ENCODE assay signal across 15 mouse cellular contexts in the genomic region with DNA sequence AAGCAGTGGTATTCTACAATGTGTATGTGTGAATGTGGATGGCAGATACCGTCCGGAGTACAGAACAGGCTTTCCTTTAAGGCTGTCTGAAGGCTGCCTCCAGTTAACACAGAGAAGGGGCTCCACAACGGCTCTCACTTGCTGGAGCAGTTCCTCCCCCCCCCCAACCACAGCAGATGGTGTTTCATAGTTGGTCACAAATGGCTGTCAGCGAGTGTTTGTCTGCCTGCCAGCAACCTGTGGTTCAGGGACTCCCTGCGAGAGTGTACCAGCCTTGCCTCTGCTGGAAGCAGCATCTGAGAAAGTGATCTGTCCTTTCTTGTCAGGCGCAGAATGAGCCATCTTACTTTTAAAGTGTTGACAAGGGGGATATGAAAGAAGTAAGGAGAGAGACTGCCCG. TPM values are rescaled to one million over a fixed set of nuclear protein-coding genes. Genes with fewer than 3 reads are reported as not detected.
DNase-seq lines count a peak whose midpoint lies in the region; ATAC-seq and TF ChIP-seq lines count a peak whose summit lies in the region.
"Had no signal": no experiment of that assay in that cellular context is flagged by ENCODE, and none has a peak within 500 bp of the region (broad histone marks: within the 10 kb centered on the region; RNA-seq: fewer than 3 reads in every experiment).

No protein-coding gene starts in this region.

- H3K27ac ChIP-seq in forebrain, embryonic 11.5 days (ENCODE audit: low read depth, low read length) = no peak overlapping the region
- H3K27ac ChIP-seq in forebrain, embryonic 10.5 days = no peak overlapping the region
- no peak overlapping the region for H3K27ac ChIP-seq in forebrain, embryonic 15.5 days (replicated peaks)
- no peak overlapping the region for H3K27ac ChIP-seq in midbrain, postnatal 0 days (ENCODE audit: low read depth, low read length)

- ATAC-seq in forebrain, embryonic 11.5 days (replicated peaks; ENCODE audit: low FRiP score) = 0 out of 2 replicates have a peak, but pooled peaks have one; percentile 27
- ATAC-seq in forebrain, embryonic 15.5 days (replicated peaks) = peak; percentile 90
- ATAC-seq in midbrain, postnatal 0 days (ENCODE audit: low FRiP score) = no peak
- ATAC-seq: intestine, postnatal 0 days had no signal

- no peaks in the 10 kb centered on the region for H3K9me3 ChIP-seq in forebrain, embryonic 11.5 days (ENCODE audit: control insufficient read depth, low read length)
- peaks cover under 1% of the 10 kb centered on the region; the same call in 1 of the 2 replicates for H3K9me3 ChIP-seq in forebrain, embryonic 10.5 days
- H3K9me3 ChIP-seq in forebrain, embryonic 15.5 days = no peaks in the 10 kb centered on the region
- 0 out of 2 replicates have a peak, but pooled peaks cover 2% of the 10 kb centered on the region for H3K9me3 ChIP-seq in midbrain, postnatal 0 days (ENCODE audit: low read length)
- H3K9me3 ChIP-seq: G1E had no signal

- WGBS in forebrain, embryonic 11.5 days = 66% methylated on average over 7 of the region's 7 CpGs
- WGBS in forebrain, embryonic 10.5 days = 73% methylated on average over 7 of the region's 7 CpGs
- 30% methylated on average over 7 of the region's 7 CpGs for WGBS in forebrain, embryonic 15.5 days
- WGBS in midbrain, postnatal 0 days = 37% methylated on average over 7 of the region's 7 CpGs

- no peak for DNase-seq in forebrain, embryonic 11.5 days (ENCODE audit: low spot score)
- DNase-seq in forebrain, embryonic 10.5 days (ENCODE audit: extremely low spot score, low spot score) = no peak
- peak; percentile 85 for DNase-seq in cerebellum, adult 11-12 months
- DNase-seq in midbrain, postnatal 0 days (ENCODE audit: low spot score) = peak; percentile 83
- no peak for DNase-seq in adrenal gland, adult 18-20 months (ENCODE audit: low spot score in 2 of 2)
- no peak for DNase-seq in right cerebral cortex, adult 2 months (ENCODE audit: low spot score in 2 of 2)
- no peak for DNase-seq in urinary bladder, postnatal 4 days (ENCODE audit: low spot score in 2 of 2)
- DNase-seq: adrenal gland, adult 2 months; embryo, embryonic 11 days; liver had no signal

- TF ChIP-seq CTCF in midbrain, postnatal 0 days (IDR thresholded peaks at IDR 0.05) = no peak

- no peak overlapping the region for H3K4me2 ChIP-seq in forebrain, embryonic 11.5 days (ENCODE audit: low read depth, low read length, severe bottlenecking)
- H3K4me2 ChIP-seq in forebrain, embryonic 15.5 days (replicated peaks) = no peak overlapping the region
- no peak overlapping the region for H3K4me2 ChIP-seq in midbrain, postnatal 0 days (ENCODE audit: low read depth, low read length, poor library complexity, severe bottlenecking)
- H3K4me2 ChIP-seq: heart, embryonic 12.5 days had no signal

- peaks cover 3% of the 10 kb centered on the region; the same call in 1 of the 2 replicates for H3K4me1 ChIP-seq in forebrain, embryonic 11.5 days (replicated peaks; ENCODE audit: control insufficient read depth, insufficient read depth, low read length)
- H3K4me1 ChIP-seq in forebrain, embryonic 10.5 days = peaks cover 15% of the 10 kb centered on the region
- H3K4me1 ChIP-seq in forebrain, embryonic 15.5 days = peaks cover 25% of the 10 kb centered on the region
- no peaks in the 10 kb centered on the region for H3K4me1 ChIP-seq in midbrain, postnatal 0 days (ENCODE audit: insufficient read depth, low read length)

- H3K27me3 ChIP-seq in forebrain, embryonic 11.5 days (ENCODE audit: control insufficient read depth, insufficient read depth, low read length) = no peaks in the 10 kb centered on the region
- peaks cover 25% of the 10 kb centered on the region for H3K27me3 ChIP-seq in forebrain, embryonic 10.5 days (ENCODE audit: poor library complexity, severe bottlenecking)
- 0 out of 2 replicates have a peak, but pooled peaks cover 7% of the 10 kb centered on the region for H3K27me3 ChIP-seq in forebrain, embryonic 15.5 days
- H3K27me3 ChIP-seq in midbrain, postnatal 0 days (ENCODE audit: insufficient read depth, low read length) = no peaks in the 10 kb centered on the region; the same call in 1 of the 2 replicates
- H3K27me3 ChIP-seq: heart, embryonic 12.5 days had no signal

- H3K9ac ChIP-seq in forebrain, embryonic 11.5 days (ENCODE audit: low read length) = no peak overlapping the region
- no peak overlapping the region for H3K9ac ChIP-seq in forebrain, embryonic 15.5 days (replicated peaks)
- H3K9ac ChIP-seq in midbrain, postnatal 0 days (replicated peaks; ENCODE audit: low read length, poor library complexity, severe bottlenecking) = no peak overlapping the region
- H3K9ac ChIP-seq: heart, embryonic 12.5 days had no signal

- H3K36me3 ChIP-seq in forebrain, embryonic 11.5 days (ENCODE audit: control insufficient read depth, insufficient read depth, low read length) = no peaks in the 10 kb centered on the region
- H3K36me3 ChIP-seq in forebrain, embryonic 10.5 days (replicated peaks) = no peaks in the 10 kb centered on the region
- no peaks in the 10 kb centered on the region for H3K36me3 ChIP-seq in forebrain, embryonic 15.5 days
- no peaks in the 10 kb centered on the region for H3K36me3 ChIP-seq in midbrain, postnatal 0 days (ENCODE audit: insufficient read depth, low read length)
- H3K36me3 ChIP-seq: G1E; heart, embryonic 12.5 days had no signal

- H3K4me3 ChIP-seq in forebrain, embryonic 11.5 days (ENCODE audit: low read depth, low read length) = no peak overlapping the region
- no peak overlapping the region for H3K4me3 ChIP-seq in forebrain, embryonic 10.5 days
- H3K4me3 ChIP-seq in forebrain, embryonic 15.5 days = no peak overlapping the region
- no peak overlapping the region for H3K4me3 ChIP-seq in midbrain, postnatal 0 days (ENCODE audit: low read depth, low read length)
- H3K4me3 ChIP-seq: heart, embryonic 12.5 days had no signal

RNA-seq across cellular contexts. Expression of a gene that starts 17.5 kb away (rescaled TPM):
- 23.8 and 26.8 TPM in 2 replicates for polyA plus RNA-seq in forebrain, embryonic 11.5 days (2014; fragmentation: Nextera tagmentation; extraction: Ambion mirVana)
- 2.1 and 8.1 TPM in 2 replicates for polyA plus RNA-seq in forebrain, embryonic 10.5 days (2016; fragmentation: Nextera tagmentation; extraction: Ambion mirVana)
- 0.99 and 1.6 TPM in 2 replicates for polyA plus RNA-seq in forebrain, embryonic 15.5 days (2015; fragmentation: Nextera tagmentation; extraction: Ambion mirVana)
- total RNA-seq in midbrain, postnatal 0 days (2014; rRNA removed) = 0.77 TPM in 1 of 2 replicates, not detected in the other
- not detected in 2 replicates for polyA plus RNA-seq in midbrain, postnatal 0 days (2015; fragmentation: Nextera tagmentation; extraction: Ambion mirVana)
- total RNA-seq in adrenal gland, adult 18-20 months (2021) = not detected
- total RNA-seq: adrenal gland, adult 2 months; layer of hippocampus, postnatal 10 days had no signal
- polyA plus RNA-seq: adrenal gland, adult 2 months; G1E; intestine, postnatal 0 days had no signal

Comparison
In these comparisons a context has a peak if more than half of its experiments do, and no peak if none do; other contexts are left out.
1. DNase-seq: peak in cerebellum, adult 11-12 months (single experiment) and midbrain, postnatal 0 days (single experiment); none in forebrain, embryonic 11.5 days (single experiment), forebrain, embryonic 10.5 days (single experiment), adrenal gland, adult 18-20 months (0 of 2), right cerebral cortex, adult 2 months (0 of 2) and urinary bladder, postnatal 4 days (0 of 2).